Mouse (Mus musculus) intestine, postnatal 0 days (tissue): Measurements from ENCODE around the gene Dpysl5. TPM values are rescaled to one million over a fixed set of nuclear protein-coding genes. Genes with fewer than 3 reads are reported as not detected.
A peak's percentile ranks its signal among the peaks of the same experiment; 100 is the strongest.

ENCODE experiments used
- ATAC-seq: fragments of 200-750 bp; cut with Nextera tagmentation; 2 replicates; pipeline ENCODE4 v1.8.0; 2017; ENCODE audit warnings: mild to moderate bottlenecking, moderate TSS enrichment, moderate library complexity
- H3K27ac ChIP-seq: fragments of 300-500 bp; sonication (generic); 2 replicates; pipeline ENCODE4 v1.5.1; 2014; ENCODE audit warnings: mild to moderate bottlenecking, low read depth, low read length, moderate library complexity
- H3K27me3 ChIP-seq: fragments of 300-500 bp; sonication (generic); replicated peaks from 2 replicates; pipeline ENCODE4 v1.6.1; 2014; ENCODE audit warnings: low read length, mixed read lengths; ENCODE audit not compliant: control insufficient read depth, insufficient read depth
- H3K36me3 ChIP-seq: fragments of 300-500 bp; sonication (generic); 2 replicates; pipeline ENCODE4 v1.6.1; 2014; ENCODE audit warnings: mild to moderate bottlenecking, moderate library complexity; ENCODE audit not compliant: control insufficient read depth, insufficient read depth
- H3K4me1 ChIP-seq: fragments of 300-500 bp; sonication (generic); replicated peaks from 2 replicates; pipeline ENCODE4 v1.6.1; 2014; ENCODE audit warnings: antibody characterized with exemption, low read length, mixed read lengths; ENCODE audit not compliant: control insufficient read depth, insufficient read depth
- H3K4me2 ChIP-seq: fragments of 300-500 bp; sonication (generic); replicated peaks from 2 replicates; pipeline ENCODE4 v1.6.1; 2014; ENCODE audit warnings: low read depth, mild to moderate bottlenecking, moderate library complexity
- H3K4me3 ChIP-seq: fragments of 300-500 bp; sonication (generic); 2 replicates; pipeline ENCODE4 v1.5.1; 2014; ENCODE audit warnings: low read depth, low read length
- H3K9ac ChIP-seq: fragments of 300-500 bp; sonication (generic); 2 replicates; pipeline ENCODE4 v1.6.1; 2014; ENCODE audit warnings: mild to moderate bottlenecking, low read depth, low read length
- H3K9me3 ChIP-seq: fragments of 300-500 bp; sonication (generic); 2 replicates; pipeline ENCODE4 v1.6.1; 2016; ENCODE audit warnings: mixed run types; ENCODE audit not compliant: control insufficient read depth
- CTCF ChIP-seq: sonication (generic); IDR thresholded peaks from 2 replicates; pipeline ENCODE4 v1.5.1; 2016; ENCODE audit warnings: low read depth, mild to moderate bottlenecking, control low read depth, antibody characterized with exemption, moderate library complexity
- WGBS: fragments of 180-500 bp; shearing (Covaris S2); extraction: QIAGEN DNeasy Blood & Tissue Kit; methylation state at CpG from one replicate; pipeline ENCODE4 v1.1.7; 2014; 5-methylcytosine and 5-hydroxymethylcytosine counted together
- polyA plus RNA-seq: library from polyadenylated mRNA; unstranded; fragments of >200 nt; fragmentation: Nextera tagmentation; extraction: Ambion mirVana; gene quantifications from 2 replicates; pipeline ENCODE4 v1.2.1, GENCODE M21; 2015

The Dpysl5 gene
- polyA plus RNA-seq, 1 experiment from 2014 or later, result 2.7 TPM

DNA sequence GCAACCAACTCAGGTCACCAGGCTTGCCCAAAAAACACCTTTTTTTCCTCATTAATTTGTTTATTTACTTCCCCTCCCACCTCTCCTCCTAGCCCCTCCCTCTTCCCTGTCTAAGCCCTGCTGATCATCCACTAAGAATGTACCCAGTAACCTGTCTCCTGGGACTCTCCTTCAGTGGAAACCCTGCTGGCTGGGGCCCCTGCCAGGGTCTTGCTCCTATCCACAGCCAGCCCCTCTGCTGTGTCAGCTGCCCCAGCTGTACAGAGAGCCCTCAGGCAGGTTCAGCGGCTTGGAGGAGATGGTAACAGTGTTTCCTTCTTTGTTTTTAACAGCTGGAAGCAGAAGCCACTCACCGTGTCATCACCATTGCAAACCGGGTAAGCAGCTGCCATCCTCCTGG is 69.8 kb downstream of the Dpysl5 start:
- no peak for TF ChIP-seq CTCF
- no peaks in the 10 kb centered on the region for H3K4me1 ChIP-seq
- no peak overlapping the region for H3K27ac ChIP-seq
- H3K4me3 ChIP-seq, result no peak overlapping the region
- WGBS, result 83% methylated on average over 3 of the region's 3 CpGs
- ATAC-seq, result no peak
- H3K4me2 ChIP-seq, result no peak overlapping the region
- no peaks in the 10 kb centered on the region for H3K27me3 ChIP-seq
- H3K36me3 ChIP-seq, result no peaks in the 10 kb centered on the region
- H3K9ac ChIP-seq, result no peak overlapping the region
- no peaks in the 10 kb centered on the region for H3K9me3 ChIP-seq

DNA sequence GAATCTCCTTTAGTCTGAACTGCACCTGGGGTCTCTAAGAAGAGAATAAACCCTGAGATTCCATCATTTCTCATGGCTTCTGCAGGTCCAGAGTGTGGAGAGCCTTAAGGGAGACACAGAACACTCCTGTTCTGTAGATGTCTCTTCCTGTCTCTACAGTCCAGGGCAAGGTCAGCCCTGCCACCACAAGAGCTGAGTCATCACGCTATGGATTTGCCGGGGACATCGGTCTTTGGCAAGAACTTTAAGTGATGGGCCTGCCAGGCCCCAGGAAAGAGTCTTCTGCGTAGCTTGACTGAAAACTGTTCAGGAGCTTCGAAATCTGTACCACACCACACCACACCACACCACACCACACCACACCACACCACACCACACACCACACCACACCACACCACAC is 76.0 kb downstream of the Dpysl5 start:
- Histone ChIP-seq H3K27me3 (no peaks in the 10 kb centered on the region), H3K4me3 (no peak overlapping the region), H3K9ac (no peak overlapping the region), H3K4me1 (no peaks in the 10 kb centered on the region), H3K4me2 (no peak overlapping the region), H3K27ac (no peak overlapping the region), H3K9me3 (no peaks in the 10 kb centered on the region), H3K36me3 (no peaks in the 10 kb centered on the region)
- TF ChIP-seq CTCF, result no peak
- WGBS, result 80% methylated on average over 5 of the region's 5 CpGs
- no peak for ATAC-seq

DNA sequence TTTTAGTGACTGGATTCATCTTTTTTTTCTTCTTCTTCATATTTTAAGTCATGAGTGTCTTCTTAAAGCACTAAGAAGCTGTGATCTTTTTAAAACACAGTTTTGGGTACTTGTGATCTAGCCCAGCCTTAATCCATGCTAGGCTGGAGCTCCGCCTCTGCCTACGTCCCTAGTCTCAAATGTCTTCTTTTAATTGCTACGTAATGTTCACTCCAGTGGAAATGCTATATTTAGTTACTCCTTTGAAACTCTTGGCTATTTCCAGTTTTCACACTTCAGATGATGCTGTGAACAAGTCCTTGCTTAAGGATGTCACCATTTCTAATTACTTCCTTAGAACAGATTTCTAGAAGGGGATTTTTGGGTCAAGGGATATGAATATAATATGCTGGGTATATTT is 78.7 kb downstream of the Dpysl5 start:
- Histone ChIP-seq H3K9me3 (no peaks in the 10 kb centered on the region), H3K27ac (no peak overlapping the region), H3K9ac (no peak overlapping the region), H3K27me3 (no peaks in the 10 kb centered on the region), H3K4me2 (no peak overlapping the region), H3K4me1 (no peaks in the 10 kb centered on the region), H3K36me3 (no peaks in the 10 kb centered on the region), H3K4me3 (no peak overlapping the region)
- no peak for TF ChIP-seq CTCF
- no peak for ATAC-seq
- 81% methylated on average over 3 of the region's 3 CpGs for WGBS

- Histone ChIP-seq H3K27ac (no peak overlapping the region), H3K4me3 (no peak overlapping the region), H3K36me3 (no peaks in the 10 kb centered on the region), H3K4me1 (no peaks in the 10 kb centered on the region), H3K9ac (no peak overlapping the region), H3K4me2 (no peak overlapping the region), H3K9me3 (no peaks in the 10 kb centered on the region), H3K27me3 (no peaks in the 10 kb centered on the region)
- TF ChIP-seq CTCF, result peak; percentile 89
- 13% methylated on average over 12 of the region's 12 CpGs for WGBS
- peak; percentile 55; the same call in 1 of the 2 replicates for ATAC-seq
These were observed 84.8 kb downstream of the Dpysl5 start for GRCm38 (mm10) chr5:30796125-30796524.

GRCm38 (mm10) chr5:30797482-30797881 is 86.1 kb downstream of the Dpysl5 start:
- 62% methylated on average over 7 of the region's 7 CpGs for WGBS

DNA sequence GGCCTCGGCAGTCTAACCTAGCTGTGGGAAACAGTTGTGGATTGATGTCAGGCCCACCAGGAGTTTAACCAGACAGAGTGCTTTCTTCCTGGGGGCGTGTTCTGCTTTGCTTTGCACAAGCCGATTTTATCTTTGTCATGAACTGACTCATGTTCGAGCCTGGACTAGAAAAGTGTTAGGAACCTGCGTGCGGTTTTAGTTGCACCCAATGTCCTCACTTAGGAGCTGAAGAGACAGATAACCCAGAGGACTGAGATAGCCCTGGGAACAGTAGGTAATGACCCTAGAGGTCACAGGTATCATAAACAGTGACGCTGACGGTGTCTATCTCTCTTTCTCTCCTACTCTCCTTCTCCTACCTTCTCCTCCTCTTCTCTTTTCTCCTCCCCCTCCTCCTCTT is 86.6 kb downstream of the Dpysl5 start:
- Histone ChIP-seq H3K27ac (no peak overlapping the region), H3K36me3 (no peaks in the 10 kb centered on the region), H3K27me3 (no peaks in the 10 kb centered on the region), H3K9me3 (no peaks in the 10 kb centered on the region), H3K4me1 (no peaks in the 10 kb centered on the region), H3K4me2 (no peak overlapping the region), H3K4me3 (no peak overlapping the region), H3K9ac (no peak overlapping the region)
- WGBS, result 54% methylated on average over 8 of the region's 8 CpGs
- ATAC-seq, result no peak
- no peak for TF ChIP-seq CTCF

More at GRCm38 (mm10) chr5:30797482-30797881, 86.1 kb downstream of the Dpysl5 start:
- no peaks in the 10 kb centered on the region for H3K9me3 ChIP-seq
- no peaks in the 10 kb centered on the region for H3K4me1 ChIP-seq
- TF ChIP-seq CTCF, result no peak
- H3K9ac ChIP-seq, result no peak overlapping the region
- no peak overlapping the region for H3K4me2 ChIP-seq
- no peak overlapping the region for H3K27ac ChIP-seq
- no peaks in the 10 kb centered on the region for H3K27me3 ChIP-seq
- H3K4me3 ChIP-seq, result no peak overlapping the region
- no peaks in the 10 kb centered on the region for H3K36me3 ChIP-seq
- no peak for ATAC-seq

- no peaks in the 10 kb centered on the region for H3K27me3 ChIP-seq
- no peak for ATAC-seq
- H3K9ac ChIP-seq, result no peak overlapping the region
- no peak overlapping the region for H3K4me3 ChIP-seq
- 67% methylated on average over 6 of the region's 6 CpGs for WGBS
- no peak overlapping the region for H3K27ac ChIP-seq
- H3K36me3 ChIP-seq, result no peaks in the 10 kb centered on the region
- H3K9me3 ChIP-seq, result no peaks in the 10 kb centered on the region
- no peaks in the 10 kb centered on the region for H3K4me1 ChIP-seq
- no peak for TF ChIP-seq CTCF
- no peak overlapping the region for H3K4me2 ChIP-seq
These were observed 87.6 kb downstream of the Dpysl5 start for GRCm38 (mm10) chr5:30798965-30799364.
